Mouse (Mus musculus) heart, adult 2 months (tissue): ENCODE measurements around the gene Bcdin3d. TPM values are rescaled to one million over a fixed set of nuclear protein-coding genes. Genes with fewer than 3 reads are reported as not detected.

ENCODE experiments used
- DNase-seq, 2 experiments: peaks; one replicate each; pipeline ENCODE4 v3.0.0; 2021
- H3K27ac ChIP-seq: fragments of 200-600 bp; 2 replicates; pipeline ENCODE4 v1.8.1; 2022
- H3K27me3 ChIP-seq: fragments of 200-500 bp; 2 replicates; pipeline ENCODE4 v1.6.1; 2012; ENCODE audit warnings: mild to moderate bottlenecking, low read length, inconsistent platforms, mixed read lengths; ENCODE audit not compliant: control insufficient read depth, insufficient read depth
- H3K36me3 ChIP-seq: fragments of 200-500 bp; 2 replicates; pipeline ENCODE4 v1.6.1; 2012; ENCODE audit warnings: low read length, inconsistent platforms; ENCODE audit not compliant: control insufficient read depth, insufficient read depth
- H3K4me1 ChIP-seq: fragments of 200-500 bp; 2 replicates; pipeline ENCODE4 v1.6.1; 2011; ENCODE audit warnings: low read length; ENCODE audit not compliant: control insufficient read depth, insufficient read depth
- H3K4me3 ChIP-seq: fragments of 200-600 bp; 2 replicates; pipeline ENCODE4 v1.8.1; 2022
- H3K79me2 ChIP-seq: fragments of 200-500 bp; replicated peaks from 2 replicates; pipeline ENCODE4 v1.6.1; 2012; ENCODE audit warnings: mild to moderate bottlenecking, inconsistent platforms, low read length, moderate library complexity, mixed read lengths; ENCODE audit not compliant: control insufficient read depth, insufficient read depth
- H3K9ac ChIP-seq: fragments of 200-500 bp; 2 replicates; pipeline ENCODE4 v1.6.1; 2012; ENCODE audit warnings: low read depth, mild to moderate bottlenecking, control low read depth, inconsistent platforms, low read length, mixed read lengths
- CTCF ChIP-seq: fragments of 200-600 bp; IDR thresholded peaks from 2 replicates; pipeline ENCODE4 v1.8.1; 2022; ENCODE audit warnings: antibody characterized with exemption, mild to moderate bottlenecking, moderate library complexity
- EP300 ChIP-seq: fragments of 200-500 bp; IDR thresholded peaks from 2 replicates; pipeline ENCODE4 v1.6.1; 2011; ENCODE audit warnings: low read depth, low read length, control low read depth; ENCODE audit not compliant: insufficient read depth
- POLR2A ChIP-seq: fragments of 200-500 bp; IDR thresholded peaks from 2 replicates; pipeline ENCODE4 v1.6.1; 2011; ENCODE audit warnings: mild to moderate bottlenecking, low read depth, low read length, control low read depth; ENCODE audit not compliant: insufficient read depth
- WGBS: fragments of 180-500 bp; shearing (Covaris S2); methylation state at CpG from one replicate; pipeline ENCODE4 v1.1.7; 2018; 5-methylcytosine and 5-hydroxymethylcytosine counted together
- intact Hi-C: fragments of 180-260 bp; cut with DNase I; formaldehyde crosslinking; loops from one replicate; pipeline ENCODE4 v1.15.1; 2025
- polyA plus RNA-seq: library from polyadenylated mRNA; depleted of rRNA; stranded (reverse); fragments of >200 nt; gene quantifications from 2 replicates; pipeline ENCODE4 v1.2.3, GENCODE M21; 2012
- total RNA-seq, 2 experiments: library from RNA; stranded (reverse); gene quantifications; 2 replicates each; pipeline ENCODE4 v1.2.3; 2021

Bcdin3d gene
- total and polyA plus RNA-seq, 3 experiments, result 2.5 to 4.2 (median 3.1) TPM

GRCm38 (mm10) chr15:99470971-99471676, 3.4 kb downstream of the Bcdin3d start:
- H3K9ac ChIP-seq, result 0 out of 2 replicates have a peak overlapping the region, but pooled peaks have one; percentile 5

GRCm38 (mm10) chr15:99470224-99470761, 4.2 kb downstream of the Bcdin3d start:
- DNase-seq, result peak; percentile 67 to 70
- Histone ChIP-seq H3K36me3 (no peaks in the 10 kb centered on the region), H3K27ac (peak overlapping the region; percentile 53), H3K4me3 (no peak overlapping the region; the same call in 1 of the 2 replicates), H3K27me3 (no peaks in the 10 kb centered on the region), H3K79me2 (no peaks in the 10 kb centered on the region), H3K4me1 (peaks cover 6% of the 10 kb centered on the region), H3K9ac (no peak overlapping the region)
- 65% methylated on average over 31 of the region's 31 CpGs for WGBS
- intact Hi-C loops, result loop anchor here (2.0 kb wide), 1 partner anchor 153 kb away; no protein-coding TSS in a partner anchor
- TF ChIP-seq POLR2A (peak; percentile 58; the same call in 1 of the 2 replicates), EP300 (peak; percentile 70; the same call in 1 of the 2 replicates), CTCF (no peak)

More at GRCm38 (mm10) chr15:99470971-99471676, 3.4 kb downstream of the Bcdin3d start:
- Histone ChIP-seq H3K79me2 (no peaks in the 10 kb centered on the region), H3K4me3 (peak overlapping the region; percentile 17; the same call in 1 of the 2 replicates), H3K27me3 (no peaks in the 10 kb centered on the region), H3K36me3 (no peaks in the 10 kb centered on the region), H3K4me1 (peaks cover 6% of the 10 kb centered on the region), H3K27ac (peak overlapping the region; percentile 53)
- intact Hi-C loops, result loop anchor here (1.0 to 2.0 kb wide), 2 partner anchors 55 to 154 kb away; no protein-coding TSS in a partner anchor
- DNase-seq, result peak; percentile 62 to 73
- TF ChIP-seq EP300 (peak; percentile 69; the same call in 1 of the 2 replicates), CTCF (peak; percentile 99; the same call in 1 of the 2 replicates), POLR2A (peak; percentile 46; the same call in 1 of the 2 replicates)
- WGBS, result 40% methylated on average over 17 of the region's 17 CpGs

- no peak for DNase-seq
- peak overlapping the region; percentile 53 for H3K27ac ChIP-seq
- 54% methylated on average over 4 of the region's 4 CpGs for WGBS
- H3K36me3 ChIP-seq, result no peaks in the 10 kb centered on the region
- H3K9ac ChIP-seq, result 0 out of 2 replicates have a peak overlapping the region, but pooled peaks have one; percentile 28
- H3K79me2 ChIP-seq, result no peaks in the 10 kb centered on the region
- no peaks in the 10 kb centered on the region for H3K27me3 ChIP-seq
- intact Hi-C loops, result loop anchor here (2.0 kb wide), 1 partner anchor 153 kb away; no protein-coding TSS in a partner anchor
- no peak overlapping the region; the same call in 1 of the 2 replicates for H3K4me3 ChIP-seq
- peaks cover 5% of the 10 kb centered on the region for H3K4me1 ChIP-seq
- TF ChIP-seq POLR2A (no peak), CTCF (no peak), EP300 (no peak)
These were observed 4.8 kb downstream of the Bcdin3d start for GRCm38 (mm10) chr15:99469736-99470135.

- Histone ChIP-seq H3K27ac (no peak overlapping the region), H3K79me2 (no peaks in the 10 kb centered on the region), H3K4me3 (no peak overlapping the region), H3K4me1 (peaks cover 5% of the 10 kb centered on the region), H3K9ac (no peak overlapping the region), H3K36me3 (no peaks in the 10 kb centered on the region), H3K27me3 (no peaks in the 10 kb centered on the region)
- WGBS, result 24% methylated on average over 3 of the region's 3 CpGs
- TF ChIP-seq EP300 (peak; percentile 63; the same call in 1 of the 2 replicates), POLR2A (no peak), CTCF (peak; percentile 90)
- peak; percentile 73 to 74 for DNase-seq
- intact Hi-C loops, result no loop called here
These were observed 5.5 kb downstream of the Bcdin3d start for GRCm38 (mm10) chr15:99469067-99469466.

- no peak overlapping the region for H3K27ac ChIP-seq
- no peak overlapping the region for H3K9ac ChIP-seq
- H3K4me1 ChIP-seq, result no peaks in the 10 kb centered on the region; the same call in 1 of the 2 replicates
- no peaks in the 10 kb centered on the region for H3K27me3 ChIP-seq
- intact Hi-C loops, result no loop called here
- no peak for TF ChIP-seq POLR2A
- TF ChIP-seq EP300, result no peak
- no peak for TF ChIP-seq CTCF
- no peaks in the 10 kb centered on the region for H3K36me3 ChIP-seq
- H3K79me2 ChIP-seq, result no peaks in the 10 kb centered on the region
- WGBS, result 71% methylated on average over 13 of the region's 13 CpGs
- H3K4me3 ChIP-seq, result no peak overlapping the region
- no peak for DNase-seq
These were observed 11.3 kb downstream of the Bcdin3d start for GRCm38 (mm10) chr15:99463194-99463593.
